Mouse (Mus musculus) gonadal fat pad, adult 2 months (tissue): ENCODE measurements around the gene Duoxa1. TPM values are rescaled to one million over a fixed set of nuclear protein-coding genes. Genes with fewer than 3 reads are reported as not detected.
"Not testable (repeated sequence)": the region's sequence is repeated elsewhere in the genome, so short reads cannot be mapped to it uniquely, and the experiment has no call there.

Experiments used
- DNase-seq: peaks from one replicate; pipeline ENCODE4 v3.0.0-alpha.2; 2012; ENCODE audit warnings: low read depth
- polyA plus RNA-seq: library from polyadenylated mRNA; depleted of rRNA; stranded (reverse); fragments of >200 nt; gene quantifications from 2 replicates; pipeline ENCODE4 v1.2.3, GENCODE M21; 2012; rRNA removed

Gene Duoxa1
- polyA plus RNA-seq: 2.1 and 7.9 TPM in 2 replicates

DNA sequence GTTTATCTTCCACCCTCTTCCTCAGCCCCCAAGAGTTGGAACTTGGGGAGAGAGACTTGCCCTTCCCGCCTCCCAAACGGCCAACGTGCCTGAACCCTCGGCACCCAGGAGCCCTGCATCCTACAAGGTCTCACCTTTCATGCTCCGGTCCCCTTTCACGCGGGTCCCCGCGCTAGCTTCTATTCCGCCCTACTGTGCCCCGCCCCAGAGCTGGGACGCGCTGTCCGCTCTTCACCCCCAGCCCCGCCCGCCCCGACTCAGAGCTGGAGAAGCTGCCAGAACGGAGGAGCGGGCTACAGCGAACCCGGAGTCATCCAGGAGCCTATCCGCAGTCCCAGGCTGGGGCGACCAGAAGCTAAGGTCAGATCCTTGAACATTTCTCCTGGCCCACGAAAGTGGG lies at the start of gene Duoxa1:
Gene Duoxa1 (minus strand): TSS at position 195 of the 400 bp plus-strand sequence.
- no peak for DNase-seq

DNA sequence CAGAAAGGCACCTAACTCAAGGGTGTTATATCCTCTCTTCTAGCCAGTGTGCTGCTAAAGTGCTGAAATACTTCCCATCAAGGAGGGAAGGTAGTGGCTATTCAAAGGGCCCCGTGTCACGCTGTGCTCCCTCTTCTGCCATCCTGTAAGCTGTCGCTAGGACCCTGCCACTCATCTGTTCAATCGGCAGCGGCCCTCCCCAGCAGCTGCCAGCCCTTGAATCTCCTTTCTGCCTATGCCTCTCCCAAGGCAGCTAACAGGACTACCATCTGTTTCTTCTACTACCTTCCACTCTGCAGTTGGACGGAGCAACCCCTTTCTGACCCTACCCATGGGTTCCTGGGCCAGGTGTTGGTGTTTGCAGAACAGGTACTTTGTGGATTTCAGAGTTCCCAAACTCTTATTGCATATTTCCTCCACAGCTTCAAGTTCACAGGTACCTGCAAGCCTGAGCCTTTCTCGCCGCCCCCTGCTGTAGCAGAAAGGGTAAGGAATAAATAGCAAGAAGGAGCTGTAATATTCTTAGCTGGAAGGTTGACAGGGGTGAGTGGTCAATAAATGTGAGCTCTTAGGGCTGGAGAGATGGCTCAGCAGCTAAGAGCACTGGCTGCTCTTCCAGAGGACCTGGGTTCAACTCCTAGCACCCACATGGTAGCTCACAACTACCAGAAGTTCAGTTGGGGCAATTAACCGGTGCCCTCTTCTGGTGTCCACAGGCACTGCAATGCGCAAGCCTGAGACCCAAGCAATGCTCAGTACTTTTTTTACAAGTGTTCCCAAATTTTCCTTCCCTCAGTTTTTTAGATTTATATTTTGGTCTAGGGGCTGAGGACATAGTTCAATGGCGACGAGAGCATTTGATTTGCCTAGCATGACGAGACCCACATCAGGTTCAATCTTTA lies 49.3 kb upstream of the Duoxa1 start:
- no peak for DNase-seq

DNA sequence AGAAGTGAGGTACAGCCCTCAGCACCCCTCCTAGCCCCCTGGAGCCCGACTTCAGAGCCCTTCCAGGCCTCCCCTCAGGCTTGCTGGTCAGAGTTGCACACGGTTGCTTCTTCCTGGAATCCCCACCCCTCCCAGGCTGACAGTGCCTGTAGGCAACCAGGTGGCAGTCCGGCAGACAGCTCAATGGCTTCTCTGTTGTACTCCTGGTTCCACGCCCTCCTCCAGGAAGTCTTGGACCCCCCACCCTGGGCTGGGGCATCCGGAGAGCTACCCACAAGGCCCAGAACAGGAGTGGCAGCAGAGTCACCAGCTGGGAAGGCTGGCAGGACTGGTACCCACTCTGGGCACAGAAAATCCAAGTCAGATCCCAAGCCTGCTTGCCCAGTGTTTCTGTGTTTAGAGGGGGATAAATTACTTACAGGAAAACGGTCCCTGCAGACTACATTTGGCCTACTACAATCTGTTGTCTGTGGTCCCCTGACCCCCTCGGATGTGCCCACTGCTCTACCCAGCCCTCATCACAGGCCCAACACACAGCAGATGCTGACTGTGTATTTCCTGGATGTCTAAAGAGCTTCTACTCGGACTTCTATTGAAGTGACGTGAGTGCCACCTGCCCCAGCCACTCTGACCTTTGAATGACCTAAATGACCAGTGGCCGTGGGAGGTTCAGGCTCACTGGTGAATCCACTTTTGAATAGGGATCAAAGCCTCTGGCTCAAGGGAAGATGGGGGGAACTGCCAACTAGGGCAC lies 48.5 kb upstream of the Duoxa1 start:
- no peak for DNase-seq

DNA sequence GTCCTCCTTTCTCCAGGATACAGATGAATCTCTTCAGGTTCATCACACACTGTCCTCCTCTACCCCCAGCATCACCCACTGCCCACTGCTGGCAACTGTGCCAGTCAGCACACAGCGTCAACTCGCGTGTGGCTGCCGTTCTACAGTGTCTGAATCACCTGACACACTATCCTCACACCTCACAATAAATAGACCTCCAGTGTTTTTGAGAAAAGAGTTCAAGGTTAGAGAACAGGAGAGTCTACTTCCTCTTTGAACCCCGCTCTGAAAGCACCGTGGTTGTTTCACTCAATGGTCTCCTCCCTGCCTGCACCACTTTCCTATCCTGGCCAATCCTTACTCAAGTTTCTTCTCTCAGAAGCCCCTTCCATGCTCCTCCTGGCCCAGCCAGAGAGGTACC lies 47.7 kb upstream of the Duoxa1 start:
- DNase-seq: no peak

DNA sequence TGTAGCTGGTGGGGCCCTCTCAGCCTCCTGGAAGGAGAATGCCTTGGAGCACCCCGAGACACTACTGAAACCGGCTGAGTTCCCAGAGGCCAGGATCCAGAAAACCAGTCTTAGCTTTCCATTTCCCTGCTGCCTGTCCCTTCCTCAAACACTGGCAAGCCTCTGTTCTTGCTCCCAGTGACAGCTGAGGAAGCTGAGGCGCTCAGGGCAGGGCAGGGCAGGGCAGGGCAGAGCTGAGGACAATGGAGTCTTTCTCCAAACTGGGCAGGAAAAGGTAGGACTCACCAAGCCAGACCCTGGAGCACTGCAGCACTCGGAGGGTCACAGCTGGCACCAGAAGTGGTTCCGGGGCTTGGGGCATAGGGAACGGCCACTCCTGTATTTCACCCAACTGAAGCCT lies 46.8 kb upstream of the Duoxa1 start:
- no peak for DNase-seq

DNA sequence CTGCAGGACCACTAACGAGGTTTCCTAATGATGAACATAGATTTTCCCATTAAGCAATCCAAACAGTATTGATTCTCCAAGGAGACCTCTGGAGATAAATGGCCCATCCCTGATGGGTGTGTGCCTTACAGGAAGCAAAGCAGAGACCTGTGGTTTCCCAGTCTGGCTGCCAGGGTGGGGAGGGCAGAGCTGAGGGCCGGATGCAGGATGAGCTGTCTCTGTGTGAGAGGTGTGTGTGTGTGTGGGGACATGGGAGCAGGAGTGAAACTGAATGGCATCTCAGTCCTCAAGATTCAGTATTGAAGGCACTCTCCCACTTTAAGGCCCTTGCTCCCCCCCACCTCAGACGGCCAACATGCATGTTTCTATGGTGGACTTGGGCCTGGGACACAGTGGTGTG lies 42.7 kb upstream of the Duoxa1 start:
- DNase-seq: no peak

DNA sequence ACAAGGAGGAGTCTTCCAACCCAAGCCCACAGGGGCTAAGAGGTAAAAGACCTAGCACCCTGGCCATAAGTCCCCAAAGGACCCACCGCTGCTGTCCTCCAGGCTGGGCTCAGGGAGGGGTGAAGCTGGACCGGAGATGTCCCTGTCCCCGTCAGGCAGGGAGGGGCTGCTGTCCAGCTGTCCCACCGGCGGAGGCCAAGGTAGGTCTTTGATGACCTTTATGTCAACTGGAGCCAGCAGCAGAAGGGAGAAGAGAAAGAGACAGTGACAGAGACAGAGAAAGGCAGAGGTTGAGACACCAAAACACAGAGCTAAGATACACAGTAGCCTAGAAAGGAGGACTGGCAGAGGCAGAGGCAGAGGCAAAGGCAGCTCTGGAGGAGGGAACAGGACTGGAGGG lies 41.9 kb upstream of the Duoxa1 start:
- no peak for DNase-seq

DNA sequence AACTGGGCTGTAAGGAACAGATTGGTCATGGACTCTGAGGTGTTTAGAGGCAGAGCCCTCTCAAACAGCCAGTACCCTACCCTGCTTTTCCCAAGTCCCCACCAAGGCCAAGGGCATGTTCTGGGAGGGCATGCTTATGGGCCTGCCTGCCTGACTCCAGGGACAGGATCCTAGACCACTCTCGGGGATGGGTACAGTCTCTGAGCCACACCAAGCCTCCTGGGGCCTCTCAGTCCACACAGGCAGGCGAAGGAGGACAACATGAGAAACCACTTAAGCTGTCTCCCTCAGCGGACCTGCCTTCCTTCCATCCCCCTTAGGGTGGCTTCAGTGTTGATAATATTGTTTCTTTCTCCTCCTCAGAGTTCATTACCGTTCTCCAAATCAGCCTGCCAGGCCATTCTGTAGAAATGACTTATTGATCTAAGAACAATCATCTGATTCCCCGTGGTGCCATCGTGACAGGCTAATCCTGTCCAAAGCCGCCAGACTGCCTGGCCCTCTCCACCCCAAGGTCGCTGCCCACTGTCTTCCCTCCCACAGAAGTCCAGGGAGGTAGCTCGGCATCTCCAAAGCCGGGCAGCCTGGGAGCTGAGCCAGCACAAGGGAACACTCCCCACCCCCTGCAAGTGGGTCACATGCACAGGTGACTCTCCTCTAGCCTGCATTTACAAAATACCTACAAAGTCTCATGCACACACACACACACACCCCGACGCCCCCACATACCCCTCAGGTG lies 40.8 kb upstream of the Duoxa1 start:
- no peak for DNase-seq

DNA sequence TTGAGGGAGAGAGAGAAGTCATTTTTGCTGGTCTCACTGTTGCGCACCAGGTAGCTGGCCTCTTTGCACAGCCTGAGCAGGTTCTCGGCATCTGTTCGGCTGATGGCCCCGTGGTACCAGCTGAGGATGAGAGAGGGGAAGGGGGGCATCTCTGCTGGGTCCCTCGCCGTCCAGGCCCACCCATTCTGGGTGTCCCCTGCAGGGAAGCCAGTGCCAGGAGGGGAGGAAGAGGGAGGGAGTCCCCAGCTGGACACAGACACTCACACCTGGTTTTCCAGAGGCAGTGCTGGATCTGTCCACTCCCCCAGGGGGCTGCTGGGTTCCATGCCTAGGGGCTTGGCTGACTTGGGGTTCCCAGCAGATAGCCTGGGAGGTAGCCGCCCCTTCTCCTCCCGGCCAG lies 40.2 kb upstream of the Duoxa1 start:
- DNase-seq: no peak

DNA sequence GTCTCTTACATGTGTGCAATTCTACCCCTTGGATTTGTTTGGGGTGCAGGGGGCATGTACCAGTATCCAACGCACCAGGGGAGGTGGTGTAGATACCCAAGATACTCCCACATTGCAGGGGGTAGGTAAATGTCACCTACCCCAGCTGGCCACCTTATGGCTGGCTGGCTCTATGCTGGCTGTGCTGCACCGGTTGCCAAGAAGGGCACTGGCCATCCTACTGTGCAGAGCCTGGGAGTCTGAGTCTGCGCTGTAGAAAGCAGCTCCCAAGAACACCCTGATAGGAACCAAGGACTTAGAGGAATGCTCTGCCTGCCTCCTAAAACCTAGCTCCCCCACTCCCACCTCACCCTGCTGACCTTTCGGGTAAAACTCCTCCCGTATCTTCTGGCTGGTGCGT lies 39.5 kb upstream of the Duoxa1 start:
- DNase-seq: no peak

DNA sequence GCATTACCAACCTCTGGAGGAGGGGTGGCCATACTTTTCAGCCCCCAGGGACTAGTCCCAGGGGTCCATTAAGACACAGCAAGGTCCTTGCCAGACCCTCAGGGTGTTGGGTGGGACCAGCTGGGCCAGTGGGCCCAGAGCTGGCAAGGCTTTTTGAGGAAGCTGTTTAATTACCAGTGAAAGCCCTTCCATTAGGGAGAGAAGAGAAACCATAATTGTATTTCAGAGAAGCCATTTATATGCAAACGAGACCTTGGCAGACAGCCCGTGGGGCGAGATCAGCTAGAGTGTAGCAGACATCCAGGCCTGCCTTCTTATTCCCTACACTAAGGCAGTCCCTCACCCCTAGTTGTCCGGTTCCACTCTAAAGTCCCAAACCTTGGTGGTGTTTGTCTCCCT lies 38.4 kb upstream of the Duoxa1 start:
- DNase-seq: no peak

DNA sequence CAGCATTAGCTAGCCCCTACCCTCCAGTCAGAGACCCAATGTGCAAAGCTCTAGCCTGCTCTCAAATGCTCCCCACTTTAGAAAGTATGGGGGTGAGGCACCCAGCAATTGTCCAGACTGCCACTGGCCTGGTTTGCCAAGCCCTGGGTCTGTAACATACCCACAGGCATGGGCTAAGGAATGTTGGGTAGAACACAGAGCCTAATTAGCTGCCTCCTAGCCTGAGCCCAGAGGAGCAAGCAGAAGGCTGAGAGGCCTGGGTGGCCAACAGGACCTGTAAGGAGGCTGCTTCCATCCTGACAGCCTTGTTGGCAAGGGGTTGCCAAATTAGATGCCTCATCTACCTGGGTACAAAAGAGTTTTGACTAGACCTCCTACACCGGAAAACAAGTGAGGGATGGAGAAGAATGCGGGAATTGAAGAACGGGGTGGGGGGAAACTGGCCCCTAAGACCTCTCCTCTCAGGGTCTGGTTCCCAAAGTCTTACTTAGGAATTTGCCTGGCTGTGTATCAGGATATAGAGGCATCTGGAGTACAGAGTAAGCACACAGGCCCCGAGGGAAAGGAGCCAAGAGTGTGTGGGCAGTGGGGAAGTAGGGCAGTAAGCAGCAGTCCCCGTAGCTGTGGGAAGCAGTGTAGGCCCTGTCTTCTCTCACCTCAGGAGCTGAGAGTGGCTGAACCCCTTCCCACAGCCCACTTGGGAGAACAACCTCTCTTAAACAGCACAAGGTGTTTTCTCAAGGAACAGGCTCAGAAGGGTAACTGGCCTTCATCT lies 37.8 kb upstream of the Duoxa1 start:
- no peak for DNase-seq

DNA sequence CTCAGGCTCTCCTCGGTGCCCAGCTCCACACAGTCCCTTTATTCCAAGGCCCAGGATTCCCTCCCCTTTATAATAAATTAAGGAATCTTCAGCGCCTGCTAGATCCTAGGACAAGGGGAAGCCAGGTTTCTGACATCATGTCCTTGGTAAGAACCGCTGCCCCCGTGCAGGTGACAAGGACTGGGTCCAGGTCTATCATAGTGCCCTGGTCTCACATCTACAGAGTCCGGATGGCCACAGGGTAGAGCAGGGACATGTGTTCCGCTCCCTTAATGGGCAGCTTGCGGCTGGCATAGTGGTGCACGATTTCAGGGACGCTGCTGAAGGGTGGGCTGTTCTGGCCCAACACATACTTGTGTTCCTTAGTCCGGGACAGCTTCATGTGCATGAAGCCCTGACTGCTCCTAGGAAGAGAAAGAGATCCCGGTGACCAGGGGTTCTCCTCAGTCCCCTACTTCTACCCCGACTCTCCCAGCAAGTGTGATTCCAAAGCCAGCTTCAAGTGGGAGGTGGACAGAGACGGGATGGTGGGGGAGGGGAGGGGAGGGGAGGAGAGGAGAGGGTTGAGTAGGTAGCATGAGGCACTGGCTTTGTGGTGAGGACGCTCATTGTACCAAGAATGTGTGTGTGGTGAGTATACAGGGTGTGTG lies 35.7 kb upstream of the Duoxa1 start:
- no peak for DNase-seq

DNA sequence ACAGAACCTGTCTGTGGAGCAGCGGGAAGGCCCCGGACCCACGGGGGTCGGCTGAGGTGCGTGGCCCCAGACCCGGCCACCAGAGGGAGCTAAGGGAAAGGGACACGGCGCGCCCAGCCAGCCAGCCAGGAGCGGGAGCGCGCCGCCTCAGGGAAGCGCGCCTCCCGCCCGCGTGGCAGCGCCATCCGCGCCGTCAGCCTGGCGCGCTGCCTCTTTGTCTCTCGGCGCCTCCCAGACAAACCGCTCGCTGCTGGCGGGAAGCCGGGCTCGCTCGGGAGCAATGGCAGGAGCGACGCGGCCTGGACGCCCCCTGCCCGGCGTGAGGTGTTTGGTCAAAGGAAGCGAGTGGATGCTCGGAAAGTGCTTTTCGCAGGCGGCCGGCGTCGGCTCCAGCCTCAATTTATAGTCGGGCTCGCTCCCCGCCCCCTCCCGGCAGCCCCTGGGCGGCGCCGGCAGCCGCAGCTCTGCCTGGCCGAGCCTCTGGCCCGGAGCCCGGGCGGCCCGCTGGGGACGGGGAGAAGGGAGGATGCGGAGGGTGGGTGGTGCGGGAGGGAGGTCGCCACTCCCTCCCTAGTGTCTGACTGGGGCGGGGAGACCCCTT lies 35.1 kb upstream of the Duoxa1 start:
- no peak for DNase-seq

DNA sequence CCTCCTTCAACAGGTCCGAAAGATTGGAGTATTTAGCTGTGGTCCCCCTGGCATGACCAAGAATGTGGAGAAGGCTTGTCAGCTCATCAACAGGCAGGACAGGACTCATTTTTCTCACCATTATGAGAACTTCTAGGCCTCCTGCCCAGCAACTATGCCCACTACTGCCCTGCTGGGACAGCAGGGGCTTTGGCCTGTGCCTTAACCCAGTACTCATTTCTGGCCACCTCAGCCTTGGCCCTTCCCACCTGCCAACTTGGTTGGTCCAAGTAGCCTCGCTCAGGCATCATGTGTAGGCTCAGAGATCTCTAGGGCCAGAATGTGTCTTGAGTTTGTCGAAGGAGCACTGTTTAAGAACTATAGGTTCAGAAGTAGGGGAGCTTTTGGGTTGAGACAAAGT lies 33.7 kb upstream of the Duoxa1 start:
- DNase-seq: no peak

DNA sequence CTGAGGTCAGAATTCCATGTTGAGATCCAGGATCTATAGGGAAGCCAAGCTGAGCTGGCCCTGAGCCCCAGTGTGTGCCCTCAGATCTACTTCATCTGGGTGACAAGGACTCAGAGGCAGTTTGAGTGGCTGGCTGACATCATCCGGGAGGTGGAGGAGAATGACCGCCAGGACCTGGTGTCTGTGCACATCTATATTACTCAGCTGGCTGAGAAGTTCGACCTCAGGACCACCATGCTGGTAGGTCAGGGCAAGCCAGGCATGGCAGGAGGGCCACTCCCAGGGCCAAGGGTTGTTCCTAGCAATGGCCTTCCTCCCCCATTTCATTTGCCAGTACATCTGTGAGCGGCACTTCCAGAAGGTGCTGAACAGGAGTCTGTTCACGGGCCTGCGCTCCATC lies 32.6 kb upstream of the Duoxa1 start:
- not testable (repeated sequence) for DNase-seq

DNA sequence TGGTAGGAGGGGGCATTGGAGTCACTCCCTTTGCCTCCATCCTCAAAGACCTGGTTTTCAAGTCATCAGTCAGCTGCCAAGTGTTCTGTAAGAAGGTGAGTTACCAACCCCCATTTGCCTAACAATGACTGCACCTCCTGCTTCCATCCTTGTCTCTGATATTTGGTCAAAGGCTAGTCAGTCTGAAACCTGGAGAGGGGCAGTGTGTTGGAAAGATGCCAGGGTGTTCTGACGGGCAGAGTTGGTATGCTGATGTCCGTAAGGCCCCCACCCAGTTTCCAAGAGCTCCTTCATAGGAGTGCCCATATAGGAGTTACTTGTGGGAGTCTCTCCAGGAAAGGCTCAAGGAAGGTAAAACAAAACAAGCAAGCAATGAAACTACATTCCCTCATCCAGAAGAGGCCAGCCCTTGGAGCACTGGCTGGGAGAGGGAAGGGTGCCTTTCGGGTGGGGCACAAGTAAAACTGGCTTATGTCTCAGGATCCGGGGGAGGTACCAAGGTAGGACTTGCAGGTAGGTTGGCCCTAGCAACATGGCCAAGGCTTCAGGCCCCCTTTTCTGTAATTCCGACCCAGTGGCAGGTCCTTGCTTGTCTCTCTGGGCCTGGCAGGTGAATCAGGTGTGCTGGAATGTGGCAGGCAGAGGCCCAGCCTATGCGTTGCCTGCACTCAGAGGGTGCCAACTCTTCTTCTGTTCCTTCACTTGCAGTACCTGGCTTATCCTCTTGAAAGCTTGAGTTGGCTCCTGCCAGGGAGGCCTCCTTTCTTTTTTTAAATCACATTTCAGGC lies 31.8 kb upstream of the Duoxa1 start:
- peak; percentile 68 for DNase-seq

DNA sequence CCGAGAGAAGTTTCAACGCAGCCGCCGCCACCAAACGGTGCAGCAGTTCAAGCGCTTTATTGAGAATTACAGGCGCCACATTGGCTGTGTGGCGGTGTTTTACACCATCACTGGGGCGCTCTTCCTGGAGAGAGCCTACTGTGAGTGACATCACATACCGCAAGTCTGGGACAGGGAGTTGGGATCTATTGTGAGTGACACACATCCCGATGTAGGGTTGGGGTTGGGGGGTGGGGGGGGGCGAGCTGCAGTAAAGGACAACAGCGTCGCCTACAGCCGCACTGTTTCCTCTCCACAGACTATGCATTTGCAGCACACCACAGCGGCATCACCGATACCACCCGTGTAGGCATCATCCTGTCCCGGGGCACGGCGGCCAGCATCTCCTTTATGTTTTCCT lies 23.8 kb upstream of the Duoxa1 start:
- DNase-seq: no peak

DNA sequence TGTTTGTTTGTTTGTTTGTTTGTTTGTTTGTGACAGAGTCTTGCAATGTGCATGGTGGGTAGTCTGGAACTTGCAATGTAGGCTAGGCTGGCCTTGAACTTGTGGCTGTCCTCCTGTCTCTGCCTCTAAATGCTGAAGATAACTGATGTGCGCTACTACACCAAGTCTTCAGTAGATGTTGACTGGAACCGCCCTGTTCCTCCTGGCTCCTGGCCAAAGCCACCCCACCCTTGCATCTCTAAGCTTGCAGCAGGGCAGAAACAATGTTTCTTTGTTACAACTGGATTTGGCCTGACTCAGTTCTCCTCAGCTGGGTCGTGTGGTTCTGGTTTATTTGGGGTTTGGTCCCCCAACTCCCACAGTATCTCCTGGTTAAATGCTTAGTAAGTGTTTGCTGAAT lies 20.6 kb upstream of the Duoxa1 start:
- no peak for DNase-seq

DNA sequence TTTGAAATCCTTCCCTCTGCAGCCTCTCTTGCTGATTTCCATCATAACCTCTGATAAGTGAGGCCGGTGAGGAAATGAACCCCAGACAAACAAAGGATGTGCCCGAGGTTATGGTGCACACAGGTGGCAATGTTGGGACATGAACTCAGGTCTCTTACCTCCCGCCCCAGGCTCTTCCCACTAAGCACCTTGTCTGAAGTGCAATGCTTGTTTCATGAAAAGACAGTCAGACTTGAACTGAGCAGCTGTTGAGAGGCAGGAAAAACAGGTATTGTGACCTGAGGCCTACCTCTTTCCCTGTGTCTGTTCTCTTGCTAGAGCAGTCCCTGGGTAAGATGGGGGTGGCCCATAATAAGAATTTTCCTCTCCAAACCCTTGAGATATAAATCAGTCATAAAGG lies 18.7 kb upstream of the Duoxa1 start:
- DNase-seq: peak; percentile 92
